Mouse (Mus musculus): ENCODE results near the gene Smim5. TPM values are rescaled to one million over a fixed set of nuclear protein-coding genes. Genes with fewer than 3 reads are reported as not detected.

The Smim5 gene
- total RNA-seq, 2 experiments from 2014 or later, result 3.6 to 4.1 TPM

DNA sequence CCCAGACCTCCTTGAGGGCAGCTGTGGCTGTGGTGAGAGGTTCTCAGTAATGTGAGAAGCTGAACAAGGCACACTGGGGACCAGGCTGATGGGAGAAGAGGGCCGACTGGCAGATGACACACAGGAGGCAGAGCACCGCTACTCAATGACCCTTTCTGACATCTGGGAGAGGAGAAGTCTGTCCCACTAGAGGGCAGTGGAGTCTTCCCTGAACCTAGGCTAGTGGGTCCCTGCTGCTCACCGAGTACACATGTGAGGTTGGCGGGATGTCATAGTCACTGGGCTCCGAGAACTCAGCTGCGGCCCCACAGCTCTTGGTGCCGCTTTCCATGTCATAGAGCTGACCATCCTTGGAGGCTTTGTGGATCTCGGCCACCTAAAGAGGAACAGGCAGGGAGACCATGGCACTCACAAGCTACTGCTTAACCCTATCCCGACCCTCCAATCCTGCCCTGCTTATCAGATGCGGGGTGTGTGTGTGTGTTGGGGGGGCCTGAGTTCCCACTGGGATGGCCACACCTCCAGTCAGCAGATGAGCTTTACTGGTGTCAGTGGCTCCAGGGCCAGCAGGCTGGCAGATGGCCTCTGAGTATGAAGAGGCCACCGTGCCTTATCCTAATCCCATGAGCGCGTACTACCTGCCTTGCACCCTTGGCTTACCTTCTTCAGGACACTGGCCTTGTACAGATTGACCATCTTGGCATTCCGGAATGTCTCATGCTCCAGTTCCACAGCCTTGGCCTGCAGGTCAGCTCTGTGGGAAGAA is 4.8 kb upstream of the Smim5 start:
- DNase-seq, result no peak

DNA sequence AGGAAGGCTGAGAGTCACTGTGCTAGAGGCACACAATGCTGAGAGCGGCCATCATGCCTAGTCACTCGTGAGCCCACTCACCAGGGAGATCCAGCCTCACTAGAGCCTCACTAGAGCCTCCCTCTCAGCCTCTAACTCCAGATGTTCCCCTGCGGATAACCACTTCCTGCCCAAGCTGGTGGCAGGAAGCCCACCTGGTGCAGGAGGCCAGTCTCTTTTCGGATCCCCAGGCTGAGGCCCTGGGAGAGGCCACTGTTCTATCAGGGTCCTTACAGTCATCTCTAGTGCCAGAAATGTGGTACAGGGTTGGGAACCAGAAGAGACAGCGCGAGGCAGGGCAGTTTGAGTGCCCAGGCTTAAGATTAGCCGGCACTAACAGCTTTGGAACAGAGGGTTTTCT is 1.3 kb upstream of the Smim5 start:
- DNase-seq, result no peak

DNA sequence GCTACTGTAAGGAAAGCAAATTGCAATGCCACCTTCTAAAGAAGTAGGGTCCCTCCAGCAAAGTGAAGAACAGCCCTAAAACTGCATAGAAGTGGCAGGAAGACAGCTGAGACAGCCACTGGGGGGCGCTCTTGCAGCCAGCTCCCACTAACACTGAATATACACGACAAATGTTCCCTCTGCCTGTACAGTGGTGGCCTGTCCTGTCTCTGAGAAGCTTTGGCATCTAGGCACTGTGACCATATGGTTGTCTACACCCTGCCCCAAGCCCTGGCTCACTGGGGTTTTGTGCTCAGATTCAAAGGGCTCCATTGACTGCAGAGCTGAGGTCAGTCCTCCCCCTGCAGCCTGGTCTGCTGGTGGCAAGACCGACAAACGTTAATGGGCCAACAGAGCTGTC is 880 bp upstream of the Smim5 start:
- DNase-seq, result peak; percentile 64

DNA sequence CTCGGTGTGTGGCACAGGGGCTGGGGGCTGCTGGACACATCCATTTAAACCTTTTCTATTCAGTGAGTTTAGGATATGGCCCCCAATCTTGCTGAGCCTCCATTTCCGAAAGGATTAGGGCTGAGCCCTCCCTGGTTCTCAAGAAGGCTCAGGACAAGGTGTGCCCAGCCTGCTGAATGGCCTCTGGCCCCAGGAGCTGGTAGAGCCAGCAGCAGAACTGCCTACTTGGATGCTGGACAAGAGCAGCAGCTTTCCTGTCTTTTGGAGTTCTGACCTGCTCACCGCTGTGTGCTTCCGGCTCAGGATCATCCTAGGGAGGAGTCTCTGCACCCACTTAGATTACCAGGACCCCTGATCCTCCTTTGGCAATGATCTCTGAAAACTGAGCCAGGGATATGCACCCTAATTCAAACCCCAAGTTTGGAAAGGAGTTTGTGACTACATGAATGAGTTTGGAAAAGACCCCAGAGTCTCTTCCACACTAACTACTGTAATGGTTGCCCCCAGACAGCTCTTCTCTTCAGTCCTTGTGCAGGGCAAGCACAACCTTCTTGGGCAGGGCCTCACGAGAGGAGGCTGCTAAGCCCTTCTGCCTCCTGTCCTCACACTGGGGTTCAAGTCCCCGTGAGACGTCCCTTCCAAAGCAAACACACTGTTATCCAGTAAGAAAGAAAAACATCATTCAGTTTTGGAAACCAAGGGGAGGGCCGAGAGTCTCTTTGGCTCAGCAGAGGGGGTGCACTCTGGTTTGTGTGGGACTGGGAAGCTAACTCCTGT is 983 bp downstream of the Smim5 start:
- DNase-seq, result no peak

DNA sequence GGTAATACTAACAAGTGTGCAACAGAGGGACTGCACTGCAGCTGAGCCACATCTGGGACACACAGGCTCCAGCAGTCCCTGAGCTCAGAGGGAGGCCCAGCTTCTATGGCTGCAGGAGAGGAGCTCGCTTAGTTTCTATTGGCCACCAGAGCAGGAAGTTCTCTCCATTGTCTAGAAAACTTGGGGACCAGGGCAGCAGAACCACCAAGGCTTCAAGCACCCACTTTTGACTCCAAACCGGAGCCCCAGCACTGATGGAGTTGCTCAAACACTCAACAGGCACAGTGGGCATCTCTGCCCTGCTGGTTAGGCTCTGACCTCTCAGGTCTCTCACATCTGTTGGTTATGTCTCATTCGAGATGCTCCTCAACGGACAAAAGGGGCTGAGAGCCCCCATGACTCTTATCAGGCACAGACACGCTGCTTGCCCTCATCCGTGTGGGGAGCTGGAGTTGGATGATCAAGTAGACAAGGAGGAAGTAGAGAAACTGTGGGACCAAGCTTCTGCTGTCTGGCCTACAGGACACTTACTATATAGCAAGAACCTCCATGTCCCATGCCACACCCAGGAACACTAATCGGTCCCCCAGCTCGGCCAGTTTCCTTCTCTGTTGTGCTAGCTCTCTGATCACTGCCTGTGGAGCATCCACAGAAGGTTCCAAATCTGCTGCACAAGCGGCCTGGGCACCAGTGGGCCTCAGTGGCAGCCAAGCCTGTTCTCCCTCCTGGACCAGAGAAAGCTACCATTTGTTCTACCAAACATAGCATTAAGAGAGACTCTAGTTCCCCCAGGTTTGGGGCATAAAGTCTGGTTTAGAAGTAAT is 1.8 kb downstream of the Smim5 start:
- no peak for DNase-seq

DNA sequence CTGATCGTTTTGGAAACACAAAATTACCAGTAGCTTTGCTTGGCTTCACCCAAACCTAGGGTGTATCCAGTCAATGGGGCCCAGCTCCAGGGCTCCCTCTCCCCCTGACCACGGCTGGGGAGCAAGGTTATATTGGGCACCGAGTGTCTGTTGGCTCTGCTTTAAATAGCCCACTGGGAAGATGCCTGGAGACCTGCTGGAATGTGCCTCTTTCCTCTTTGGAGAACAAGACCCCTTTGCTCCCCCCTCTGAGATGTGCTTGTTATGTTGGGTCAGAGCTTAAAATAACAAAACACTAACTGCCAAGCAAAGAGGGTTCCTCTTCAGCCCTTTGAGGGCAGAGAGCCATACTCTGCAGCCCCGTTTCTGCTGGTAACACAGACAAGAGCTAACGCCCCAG is 2.4 kb downstream of the Smim5 start:
- DNase-seq, result no peak

DNA sequence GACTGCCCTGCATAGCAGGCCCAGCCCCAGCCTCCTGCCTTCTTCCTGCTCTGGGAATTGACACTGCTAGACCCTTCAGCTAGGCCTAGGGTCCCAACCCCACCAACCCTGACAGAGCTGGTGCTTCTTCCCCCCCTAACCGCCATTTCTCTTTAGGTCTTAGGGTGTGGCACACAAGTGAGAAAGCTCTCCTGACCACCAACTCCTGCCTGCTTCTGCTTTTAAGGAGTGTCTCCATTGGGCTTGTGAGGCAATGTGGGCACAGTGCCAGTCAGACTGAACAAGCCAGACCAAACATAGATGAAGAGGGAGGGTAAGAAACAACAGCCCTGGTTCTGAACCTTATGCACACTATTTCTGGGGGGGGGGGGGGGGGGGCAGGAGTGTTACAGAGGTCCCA is 3.1 kb downstream of the Smim5 start:
- DNase-seq, result peak; percentile 53

DNA sequence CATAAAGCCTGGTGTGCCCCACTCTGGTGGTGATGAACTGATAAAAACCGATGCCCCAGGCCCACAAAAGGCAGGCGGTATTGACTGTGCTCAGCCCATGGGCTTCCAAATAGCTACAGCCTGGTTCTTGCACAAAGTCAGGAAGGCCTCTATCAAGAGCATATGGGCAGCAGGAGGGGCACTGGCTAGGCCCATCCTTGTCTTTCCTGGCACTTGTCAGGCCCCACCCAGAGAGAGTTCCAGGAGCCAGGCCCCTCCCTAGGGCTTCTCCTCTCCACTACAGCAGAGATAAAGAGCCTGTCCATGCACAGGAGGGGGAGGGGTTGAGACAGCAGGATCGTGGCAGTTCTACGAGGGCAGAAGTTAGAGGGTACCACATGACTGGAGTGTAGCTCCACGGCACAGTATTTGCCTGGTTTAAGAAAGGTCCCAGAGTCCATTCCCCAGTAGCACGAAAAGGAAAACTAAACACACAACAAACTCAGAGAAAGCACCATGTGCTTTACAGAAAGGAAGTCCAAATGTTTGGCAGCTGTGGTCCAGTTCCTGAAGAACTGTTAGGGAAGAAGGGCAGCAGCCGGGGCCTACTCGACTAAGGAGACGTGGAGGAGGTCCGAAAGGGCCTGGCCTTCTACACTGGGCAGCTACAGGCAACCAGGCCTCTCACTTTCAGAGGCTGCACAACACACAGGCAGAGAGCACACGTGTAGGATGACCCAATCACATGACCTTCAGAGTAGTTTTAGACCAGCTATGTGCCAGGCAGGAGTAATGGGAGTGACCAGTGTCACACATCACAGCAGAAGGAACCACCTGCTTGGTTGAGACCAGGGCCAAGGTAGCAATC is 3.8 kb downstream of the Smim5 start:
- DNase-seq, result no peak

DNA sequence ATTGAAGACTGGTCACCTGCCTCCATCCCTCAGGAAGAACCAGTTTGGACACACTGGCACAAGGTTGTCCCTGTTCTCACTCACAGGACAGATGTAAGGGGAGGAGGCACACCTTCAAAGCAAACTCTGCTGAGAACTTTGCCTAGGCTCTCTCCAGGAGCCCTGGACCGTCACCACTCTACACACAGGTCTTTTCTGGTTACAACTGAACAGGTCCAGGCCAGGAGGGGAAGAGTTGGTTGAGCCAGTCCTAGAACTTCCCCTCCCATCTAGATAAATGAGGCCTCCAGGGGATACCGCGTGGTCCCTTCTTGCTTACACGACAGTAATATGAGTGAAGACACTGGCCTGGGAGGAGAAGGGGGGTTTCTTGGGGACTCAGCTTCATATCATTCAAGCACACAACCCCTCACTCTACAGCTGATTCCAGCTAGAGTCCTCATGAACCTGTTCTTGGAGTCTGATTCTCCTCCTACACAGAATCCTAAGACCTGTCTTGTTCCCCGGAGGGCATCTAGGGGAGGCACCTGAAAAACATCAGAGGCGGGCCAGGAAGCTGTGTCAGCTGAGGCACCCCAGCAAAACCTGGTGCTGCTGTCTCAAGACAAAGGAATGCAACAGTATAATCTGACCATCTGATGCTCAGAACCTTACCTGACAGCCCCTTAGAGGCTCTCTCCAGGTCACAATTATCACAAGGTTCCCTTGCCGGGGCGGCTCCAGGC is 4.6 kb downstream of the Smim5 start:
- no peak for DNase-seq

DNA sequence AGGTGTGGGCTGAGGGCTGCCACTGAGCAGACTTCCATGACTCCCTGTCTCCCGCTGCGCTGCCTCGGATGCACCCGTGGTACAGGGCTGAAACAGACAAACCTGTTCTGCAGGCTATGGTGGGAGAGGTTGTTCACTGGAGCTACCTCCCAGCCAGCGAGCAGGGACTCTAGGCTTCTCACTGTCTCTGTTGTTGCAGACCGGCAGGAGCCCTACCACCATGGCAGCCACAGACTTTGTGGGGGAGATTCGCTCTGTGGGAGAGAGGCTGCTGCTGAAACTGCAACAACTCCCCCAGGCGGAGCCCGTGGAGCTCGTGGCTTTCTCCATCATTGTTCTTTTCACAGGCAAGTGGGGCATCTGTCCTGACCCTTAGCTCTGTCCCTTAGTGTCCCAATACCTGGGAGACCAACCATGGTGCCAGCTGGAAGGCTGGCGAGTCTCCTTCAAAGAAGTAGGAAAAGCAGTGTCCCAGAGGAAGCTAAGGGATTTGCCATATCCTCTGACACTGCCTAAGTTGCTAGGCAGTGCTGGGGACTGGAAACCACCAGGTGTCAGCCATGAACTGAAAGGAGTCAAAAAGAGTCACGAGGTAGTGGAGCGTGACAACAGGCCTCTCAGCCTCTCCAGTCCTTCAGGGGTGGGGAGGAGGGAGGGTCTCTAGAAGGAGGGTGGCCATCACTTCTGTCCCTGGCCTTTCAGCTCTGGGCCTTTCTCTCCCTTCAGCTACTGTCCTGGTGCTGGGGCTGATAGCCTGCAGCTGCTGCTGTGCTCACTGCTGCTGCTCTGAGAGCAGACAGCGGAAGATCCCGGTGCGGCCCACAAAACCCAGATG is 5.4 kb downstream of the Smim5 start:
- no peak for DNase-seq

DNA sequence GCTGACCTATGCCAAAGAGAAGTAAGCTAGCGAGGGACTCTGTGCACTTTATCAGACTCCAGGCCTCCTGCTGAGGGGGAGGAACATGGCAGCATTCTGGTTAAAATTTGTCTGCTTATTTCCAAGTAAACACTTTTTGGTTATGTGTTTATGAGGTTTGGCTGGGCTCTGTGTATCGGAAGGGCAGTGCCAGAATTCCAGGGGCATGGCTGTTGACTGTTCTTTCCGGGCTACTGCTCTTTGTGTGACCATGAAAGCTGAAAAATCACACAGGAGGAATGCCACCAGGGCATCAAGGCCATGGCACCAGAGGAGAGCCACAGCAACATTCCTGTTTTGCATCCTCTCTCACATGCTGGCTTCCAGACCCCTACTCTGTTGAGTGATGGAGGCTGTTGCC is 6.3 kb downstream of the Smim5 start:
- no peak for DNase-seq

DNA sequence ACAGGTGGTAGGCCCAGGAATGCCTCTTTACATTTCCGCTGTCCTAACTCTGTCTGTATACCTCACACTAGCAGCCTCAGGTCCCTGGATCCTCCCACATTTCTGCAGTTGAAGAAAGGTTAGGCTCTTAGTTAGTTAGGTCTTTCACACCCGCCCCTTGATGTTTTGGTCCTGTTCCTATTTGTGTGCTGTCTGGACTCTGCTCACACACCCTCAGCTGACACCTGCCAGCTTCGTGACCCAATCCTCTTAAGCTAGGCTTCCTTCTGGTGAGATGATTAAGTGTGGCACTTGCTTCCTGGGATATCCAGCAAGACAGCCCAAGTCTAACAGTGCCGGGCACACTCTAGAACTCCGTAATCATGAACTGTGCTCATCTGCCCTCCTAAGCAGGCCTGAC is 6.8 kb downstream of the Smim5 start:
- DNase-seq, result no peak

DNA sequence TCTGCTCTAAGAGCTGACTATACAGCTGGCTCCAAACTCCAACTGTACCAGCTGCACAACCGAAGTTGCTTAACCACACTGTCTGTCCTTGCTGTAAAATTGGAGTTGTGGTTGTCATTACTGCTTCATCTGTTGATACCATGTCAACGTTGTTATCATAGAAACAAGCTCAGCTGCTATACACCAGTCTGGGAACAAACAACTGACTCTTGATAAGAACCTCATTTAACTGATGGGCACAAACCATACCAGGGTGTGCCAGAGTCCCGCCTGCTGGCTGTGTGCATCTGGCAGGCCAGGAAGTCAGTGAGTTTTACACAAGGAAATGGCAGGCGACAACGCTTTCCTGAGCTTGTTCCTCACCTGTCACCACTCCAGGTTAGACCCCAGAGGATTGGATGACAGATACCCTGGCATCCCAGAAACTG is 11.4 kb downstream of the Smim5 start:
- no peak for DNase-seq

DNA sequence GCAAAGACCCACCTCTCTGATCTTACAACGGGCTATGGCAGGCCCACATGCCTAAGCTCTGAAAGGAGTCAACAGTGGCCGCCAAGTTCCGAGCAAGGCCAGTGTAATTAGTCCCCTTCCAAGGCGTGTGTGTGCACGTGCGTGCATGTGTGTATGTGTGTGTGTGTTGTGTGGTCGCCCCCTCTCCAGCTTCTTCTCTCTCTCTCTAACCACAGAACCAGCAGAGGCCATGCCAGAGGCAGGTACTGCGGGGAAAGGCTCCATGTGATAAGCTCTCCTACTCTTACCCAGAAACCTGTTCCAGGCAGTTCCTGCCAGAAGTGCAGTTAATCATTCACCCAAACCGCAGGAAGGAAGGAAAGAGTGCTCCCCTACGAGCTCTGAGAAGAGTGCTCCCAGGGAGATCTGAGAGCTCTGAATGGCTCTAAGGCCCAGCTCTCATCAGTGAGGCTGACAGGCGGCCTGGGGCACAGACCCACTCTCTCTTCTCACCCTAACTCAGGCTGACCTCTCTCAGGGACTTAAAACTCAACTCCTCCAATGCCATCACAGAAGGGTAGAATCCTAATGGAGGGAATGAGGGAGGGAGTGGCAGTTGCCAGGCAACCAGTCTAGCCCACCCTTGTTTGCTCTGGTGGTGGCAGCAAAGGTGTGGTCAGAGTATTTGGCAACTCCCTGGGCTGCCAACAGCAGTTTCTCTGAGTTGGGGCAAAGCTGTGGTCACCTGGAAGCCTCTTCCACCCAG is 12.0 kb downstream of the Smim5 start, which contains the start of gene Smim6:
Gene Smim6, plus strand, starts transcription at position 386 of the 745 bp plus-strand sequence.
- no peak for DNase-seq

DNA sequence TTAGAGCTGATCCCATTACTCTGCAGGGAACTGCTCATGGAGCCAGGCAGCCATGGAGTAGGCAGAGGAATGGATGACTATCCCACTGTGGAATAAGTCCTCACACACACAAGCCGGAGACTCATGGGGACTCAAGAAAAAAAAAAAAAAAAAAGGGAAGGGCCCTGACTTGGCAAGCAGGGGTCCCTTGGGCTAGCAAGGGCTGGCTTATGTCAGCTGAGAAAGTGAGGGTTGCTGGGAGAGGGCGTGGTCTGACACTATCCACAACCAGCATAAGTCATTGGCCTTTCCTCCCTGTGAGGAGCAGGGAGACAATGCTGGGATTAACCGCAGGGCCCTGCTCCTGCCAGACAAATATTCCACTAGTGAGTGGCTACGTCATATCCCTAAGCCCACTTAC is 16.8 kb downstream of the Smim5 start:
- DNase-seq, result no peak

DNA sequence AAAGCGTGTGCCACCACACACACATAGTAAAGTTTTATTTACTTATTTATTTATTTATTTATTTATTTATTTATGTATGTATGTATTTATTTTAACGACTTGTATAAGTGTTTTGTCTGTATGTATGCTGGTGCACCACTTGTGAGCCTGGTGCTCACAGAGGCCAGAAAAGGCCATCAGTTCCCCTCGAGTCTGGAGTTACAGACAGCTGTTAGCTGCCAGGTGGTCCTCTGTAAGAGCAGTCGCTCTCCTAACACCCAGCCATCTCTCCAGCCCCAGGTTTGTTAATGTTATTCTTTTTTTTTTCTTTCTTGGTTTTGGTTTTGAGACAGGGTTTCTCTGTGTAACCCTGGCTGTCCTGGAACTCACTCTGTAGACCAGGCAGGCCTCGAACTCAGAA is 18.9 kb downstream of the Smim5 start:
- no peak for DNase-seq

DNA sequence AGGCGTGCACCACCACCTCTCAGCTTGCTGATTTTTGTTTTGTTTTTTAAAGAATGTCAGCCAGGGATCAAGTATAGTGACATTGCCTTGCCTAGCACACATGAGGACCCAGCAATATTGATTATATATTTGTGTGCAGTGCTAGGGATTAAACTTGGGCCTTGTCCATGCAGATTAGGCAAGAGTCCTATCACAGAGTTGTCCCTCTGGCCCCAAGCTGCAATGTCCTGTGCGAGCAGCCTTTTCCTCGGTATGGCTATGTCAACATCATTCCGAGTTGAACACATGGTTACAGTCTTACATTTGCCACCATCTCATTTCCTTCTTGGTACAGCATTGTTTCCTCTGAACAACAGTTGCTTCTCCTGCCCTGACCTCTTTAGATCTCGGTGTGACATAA is 19.3 kb downstream of the Smim5 start:
- no peak for DNase-seq

DNA sequence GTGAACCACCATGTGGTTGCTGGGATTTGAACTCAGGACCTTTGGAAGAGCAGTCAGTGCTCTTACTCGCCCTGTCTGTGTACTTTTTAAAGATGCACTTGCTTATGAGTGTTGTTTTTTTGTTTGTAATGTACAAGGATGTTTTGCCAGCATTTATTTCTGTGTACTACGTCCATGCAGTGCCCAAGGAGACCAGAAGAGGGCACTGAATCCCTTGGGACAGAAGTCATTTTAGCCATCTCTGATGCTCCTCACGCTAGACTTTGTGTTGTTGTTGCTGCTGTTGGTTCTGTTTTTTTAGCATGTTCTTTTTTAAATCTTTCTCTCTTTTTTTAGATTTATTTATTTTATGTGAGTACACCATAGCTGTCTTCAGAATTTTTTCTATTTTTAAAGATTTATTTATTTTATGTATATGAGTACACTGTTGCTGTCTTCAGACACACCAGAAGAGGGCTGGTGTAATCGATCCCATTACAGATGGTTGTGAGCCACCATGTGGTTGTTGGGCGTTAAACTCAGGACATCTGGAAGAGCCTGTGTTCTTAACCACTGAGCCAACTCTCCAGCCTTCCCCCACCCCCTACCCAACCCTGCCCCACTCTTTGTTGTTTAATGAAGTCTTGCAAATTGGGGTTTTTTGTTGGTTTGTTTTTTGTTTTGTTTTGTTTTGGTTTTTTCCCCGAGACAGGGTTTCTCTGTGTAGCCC is 20.5 kb downstream of the Smim5 start:
- DNase-seq, result peak; percentile 35

DNA sequence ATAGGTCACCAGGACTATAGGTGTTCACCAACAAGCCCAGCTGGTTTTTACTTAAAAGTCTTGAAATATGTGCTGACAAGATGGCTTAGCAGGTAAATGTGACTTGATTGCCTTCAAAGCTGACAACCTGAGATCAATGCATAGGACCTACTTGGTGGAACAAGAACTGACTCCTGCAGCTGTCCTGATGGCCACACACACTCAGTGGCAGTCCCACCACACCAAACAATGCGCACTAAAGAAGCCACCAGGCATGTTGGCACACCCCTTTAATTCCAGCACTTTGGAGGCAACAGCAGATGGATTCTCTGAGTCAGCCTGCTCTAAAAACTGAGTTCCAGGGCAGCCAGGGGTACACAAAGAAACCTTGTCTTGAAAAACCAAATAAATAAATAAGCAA is 22.2 kb downstream of the Smim5 start:
- no peak for DNase-seq
